Mouse (Mus musculus): ENCODE results near the gene Tas2r137.

The Tas2r137 gene

DNA sequence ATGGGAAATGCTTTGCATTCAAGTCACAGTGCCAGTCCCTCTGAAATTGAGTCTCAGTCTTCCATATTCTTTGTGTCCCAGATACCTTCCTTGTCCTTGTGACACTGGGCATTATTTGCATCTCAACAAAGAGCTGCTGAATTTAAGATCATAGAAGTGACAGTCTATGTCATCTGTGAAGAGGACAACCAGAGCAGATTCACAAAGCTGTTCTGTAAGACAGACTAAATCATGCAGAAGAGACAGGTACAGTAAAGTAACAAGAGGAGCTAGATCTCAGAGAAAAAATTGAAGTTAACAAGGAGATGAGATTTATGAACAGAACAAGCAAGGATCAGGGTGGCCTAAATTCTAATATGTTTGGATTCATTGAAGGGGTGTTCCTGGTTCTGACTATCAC lies at the start of gene Tas2r137:
Gene Tas2r137, plus strand, starts transcription at position 301 of the 400 bp plus-strand sequence.
- no peak for DNase-seq (ENCODE audit: extremely low spot score, low read depth, low spot score)

- no peak for DNase-seq (ENCODE audit: extremely low spot score, low read depth, low spot score)
Measured at GRCm38 (mm10) chr6:40441276-40441675, 49.8 kb upstream of the Tas2r137 start.

- DNase-seq (ENCODE audit: extremely low spot score, low read depth, low spot score) = no peak
Measured at GRCm38 (mm10) chr6:40441755-40442154, 49.3 kb upstream of the Tas2r137 start.

DNA sequence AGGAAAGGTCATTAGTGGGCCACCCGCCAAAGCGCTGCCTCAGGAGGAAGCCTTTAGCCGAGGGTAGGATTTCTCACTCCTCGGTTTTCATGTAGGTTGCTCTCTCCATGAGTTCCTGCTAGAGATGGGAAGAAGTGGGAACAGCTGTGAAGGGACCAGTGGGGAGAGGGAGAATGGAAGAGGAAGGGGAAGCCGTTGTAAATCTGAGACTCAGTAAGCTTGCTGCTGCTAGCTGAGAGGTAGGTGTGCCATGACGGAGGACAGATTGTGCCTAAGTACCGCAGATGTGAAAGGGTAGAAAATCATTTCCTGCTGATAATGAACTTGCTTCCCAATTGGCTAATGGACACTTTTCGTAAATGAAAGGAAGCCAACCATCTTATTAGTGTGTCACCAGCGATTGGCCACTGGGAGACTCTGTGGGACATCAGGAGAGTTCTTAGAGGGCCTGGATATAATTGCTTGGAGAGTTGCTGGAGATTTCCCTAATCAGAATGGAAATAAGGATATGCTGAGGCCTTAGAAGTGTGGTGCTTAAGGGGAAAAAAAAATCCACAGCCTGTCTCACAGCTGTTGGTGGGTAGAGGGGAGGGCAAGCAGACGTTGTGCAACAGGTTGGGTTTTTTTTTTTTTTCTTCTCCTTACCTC lies 47.6 kb upstream of the Tas2r137 start:
- no peak for DNase-seq (ENCODE audit: extremely low spot score, low read depth, low spot score)

- no peak for DNase-seq (ENCODE audit: extremely low spot score, low read depth, low spot score)
Measured at GRCm38 (mm10) chr6:40448626-40449025, 42.4 kb upstream of the Tas2r137 start.

DNA sequence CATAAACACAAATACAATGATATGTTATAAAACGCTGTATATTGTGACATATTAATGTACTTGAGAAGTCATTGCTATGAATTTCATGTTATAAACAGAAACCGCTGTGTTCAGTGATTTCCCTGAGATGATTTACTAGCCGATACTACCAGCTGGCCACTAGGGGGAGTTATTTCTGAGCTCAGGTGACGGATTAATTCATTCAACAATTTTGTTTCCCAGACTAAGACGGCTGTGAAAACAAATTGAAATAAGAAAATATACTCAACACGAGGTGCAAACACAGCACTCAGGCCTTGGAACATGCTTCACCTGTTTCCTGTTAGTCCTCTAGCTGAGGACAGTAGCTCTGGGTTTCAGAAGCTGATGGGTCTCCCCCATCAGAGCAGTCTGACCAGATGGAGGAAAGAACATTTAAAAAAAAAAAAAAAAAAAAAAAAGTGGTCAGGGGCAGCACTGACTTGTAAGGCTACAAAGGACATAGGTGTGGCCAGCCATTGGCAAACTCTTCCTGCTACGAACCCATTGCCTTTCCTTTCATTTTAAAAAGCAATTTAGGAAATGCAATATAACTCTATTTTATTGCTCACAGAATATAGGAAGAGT lies 36.5 kb upstream of the Tas2r137 start:
- no peak for DNase-seq (ENCODE audit: extremely low spot score, low read depth, low spot score)

DNA sequence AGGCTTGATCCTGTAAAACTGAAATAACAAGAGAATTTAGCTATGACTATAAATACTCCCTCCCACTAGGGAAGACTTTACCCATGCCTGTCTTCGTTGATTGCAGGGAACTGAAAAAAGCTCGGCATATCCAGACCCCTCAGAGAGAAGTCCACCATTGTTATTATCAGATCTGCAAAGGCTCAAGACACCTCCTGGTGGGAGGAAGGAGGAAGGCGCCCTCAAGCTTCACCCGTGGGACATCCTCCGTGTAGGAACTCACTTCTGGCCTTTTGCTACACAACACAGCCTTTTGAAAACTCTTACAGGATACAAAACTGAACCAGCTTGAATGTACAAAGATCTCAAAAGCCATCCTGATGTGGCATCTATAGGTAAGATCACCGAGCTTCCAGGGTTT lies 25.3 kb upstream of the Tas2r137 start:
- DNase-seq (ENCODE audit: extremely low spot score, low read depth, low spot score) = no peak

DNA sequence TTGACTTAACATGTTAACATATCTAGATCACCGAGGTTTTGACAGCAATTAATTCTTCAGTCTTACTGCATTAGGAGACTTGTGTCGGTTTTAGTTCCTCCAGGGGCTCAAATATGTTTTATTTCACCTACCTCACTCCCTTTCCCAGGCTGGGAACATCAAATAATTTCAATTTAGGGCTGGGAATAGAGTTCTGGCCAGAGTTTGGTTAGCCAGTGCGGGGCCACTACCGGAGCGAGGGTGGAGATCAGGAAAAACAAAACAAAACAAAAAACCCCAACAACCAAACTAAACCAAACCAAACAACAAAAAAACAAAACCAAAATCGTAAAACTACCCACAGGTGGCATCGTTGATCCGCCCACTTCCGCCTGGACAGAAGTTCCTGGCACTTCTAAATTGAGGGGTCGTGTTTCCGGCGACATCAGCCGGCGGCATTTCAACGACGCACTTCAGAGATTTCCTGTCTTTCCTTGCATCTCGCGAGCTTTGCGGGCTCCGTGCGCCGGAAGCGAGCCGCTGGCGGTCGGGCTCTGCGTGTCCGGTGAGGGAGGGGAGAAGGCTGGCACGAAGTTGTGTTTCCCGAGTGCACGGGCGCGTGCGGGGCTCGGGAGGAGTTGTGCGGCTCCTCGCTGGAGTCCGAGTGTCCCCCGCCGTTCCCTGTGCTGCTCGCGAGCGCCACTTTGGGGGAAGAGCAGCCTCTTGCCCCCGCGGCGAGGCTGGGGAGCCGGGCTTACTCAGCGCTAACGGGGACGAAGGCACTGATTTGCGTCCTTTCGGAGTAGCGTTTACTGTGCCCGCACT lies 19.9 kb upstream of the Tas2r137 start, which contains the start of gene Ssbp1:
Gene Ssbp1, plus strand, starts transcription at position 437 of the 804 bp plus-strand sequence.
- DNase-seq (ENCODE audit: extremely low spot score, low read depth, low spot score) = peak; percentile 87

- no peak for DNase-seq (ENCODE audit: extremely low spot score, low read depth, low spot score)
Measured at GRCm38 (mm10) chr6:40471720-40472010, 19.4 kb upstream of the Tas2r137 start.

DNA sequence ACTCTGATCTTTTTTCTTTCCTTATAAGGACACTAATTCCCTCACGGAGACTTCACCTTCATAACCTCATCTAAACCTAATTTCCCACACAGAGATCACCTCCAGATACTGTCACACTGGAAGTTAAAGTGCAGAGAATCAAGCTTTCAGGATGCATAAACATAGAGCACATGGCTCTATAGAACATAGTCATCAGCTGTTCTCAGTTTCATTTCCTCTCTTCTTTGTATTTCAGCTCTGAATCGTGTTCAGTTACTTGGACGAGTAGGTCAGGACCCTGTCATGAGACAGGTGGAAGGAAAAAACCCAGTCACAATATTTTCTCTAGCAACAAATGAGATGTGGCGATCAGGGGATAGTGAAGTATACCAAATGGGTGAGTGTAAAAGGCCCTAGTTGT lies 14.9 kb upstream of the Tas2r137 start:
- no peak for DNase-seq (ENCODE audit: extremely low spot score, low read depth, low spot score)

- no peak for DNase-seq (ENCODE audit: extremely low spot score, low read depth, low spot score)
Measured at GRCm38 (mm10) chr6:40479705-40480104, 11.3 kb upstream of the Tas2r137 start.

DNA sequence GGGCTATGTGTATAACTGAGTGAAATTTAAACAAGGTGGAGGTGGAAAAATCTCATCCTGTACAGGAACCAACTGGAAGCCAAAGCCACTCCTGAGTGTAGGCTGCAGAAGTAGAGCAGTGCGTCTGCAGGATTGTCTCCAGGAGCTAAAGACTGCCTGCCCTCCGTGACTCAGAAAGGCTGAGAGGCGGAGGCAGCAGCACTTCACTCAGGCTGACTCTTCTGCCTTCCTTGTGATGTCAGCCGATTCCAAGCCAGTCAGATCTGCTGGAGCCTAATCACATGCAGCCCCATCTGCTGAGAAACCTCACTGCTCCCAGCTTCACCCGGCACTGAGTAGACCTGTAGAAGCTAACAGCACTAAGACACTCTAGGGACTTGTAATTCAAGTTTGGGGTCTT lies 8.7 kb upstream of the Tas2r137 start:
- DNase-seq (ENCODE audit: extremely low spot score, low read depth, low spot score) = no peak

DNA sequence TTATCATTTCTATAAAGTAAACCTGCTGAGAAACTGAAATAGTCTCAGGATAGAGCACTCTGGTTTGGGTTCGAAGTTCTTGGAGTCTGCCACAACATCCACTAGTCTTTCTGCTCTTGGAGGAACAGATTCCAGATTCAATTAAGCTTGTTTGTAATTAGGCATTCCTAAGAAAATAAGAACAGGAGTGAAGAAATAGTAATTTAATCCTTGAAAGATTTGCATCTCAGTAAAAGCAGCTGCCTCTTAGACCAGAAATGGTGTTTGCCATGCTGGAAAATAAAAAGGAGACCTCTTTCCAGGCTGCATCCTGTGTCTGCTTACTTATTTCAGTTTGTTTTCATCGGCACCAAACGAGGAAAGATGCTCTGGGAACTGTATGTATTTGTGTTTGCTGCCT lies 2.2 kb downstream of the Tas2r137 start, which contains the start of gene Tas2r108:
Gene Tas2r108, plus strand, starts transcription at position 301 of the 400 bp plus-strand sequence.
- DNase-seq (ENCODE audit: extremely low spot score, low read depth, low spot score) = no peak

- no peak for DNase-seq (ENCODE audit: extremely low spot score, low read depth, low spot score)
Measured at GRCm38 (mm10) chr6:40519408-40519807, 28.4 kb downstream of the Tas2r137 start, which contains the start of gene Prss37. TSS of gene Prss37 (minus strand) at chr6:40519508.

All from hindlimb bud, embryonic 11.5 days (tissue).